22 mouse cellular contexts compared by ENCODE assay signal in the genomic region with DNA sequence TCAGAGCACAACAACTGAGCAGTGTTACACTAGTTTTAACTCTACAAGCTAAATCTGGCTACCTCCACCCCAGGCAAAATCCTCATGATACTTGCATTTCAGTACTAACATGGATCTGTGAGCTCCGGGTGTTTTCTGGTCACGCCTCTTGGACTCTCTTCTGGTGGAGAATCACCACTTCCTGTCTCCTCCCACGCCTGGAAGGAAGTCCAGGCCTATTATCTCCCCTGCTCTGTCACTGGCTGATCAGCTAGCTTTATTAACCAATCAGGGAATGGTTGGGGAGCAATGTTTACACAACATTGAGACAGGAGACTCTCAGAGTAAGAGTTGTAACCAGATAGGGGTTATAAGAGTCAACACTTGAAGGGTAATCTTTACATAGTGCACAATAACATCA. TPM values are rescaled to one million over a fixed set of nuclear protein-coding genes. Genes with fewer than 3 reads are reported as not detected.
A peak's percentile ranks its signal among the peaks of the same experiment; 100 is the strongest.
DNase-seq lines count a peak whose midpoint lies in the region; ATAC-seq lines count a peak whose summit lies in the region.
"Had no signal": no experiment of that assay in that cellular context is flagged by ENCODE, and none has a peak within 500 bp of the region (broad histone marks: within the 10 kb centered on the region; RNA-seq: fewer than 3 reads in every experiment).

No protein-coding gene starts in this region.

- DNase-seq in 416B (ENCODE audit: low read depth) (peak; percentile 4), ES-CJ7 (ENCODE audit: low read depth, low spot score) (peak; percentile 6)
- DNase-seq in left cerebral cortex, postnatal 14 days (ENCODE audit: low spot score in 2 of 2), result no peak
- DNase-seq in urinary bladder, adult 18-20 months (ENCODE audit: low spot score in 2 of 2), result no peak
- DNase-seq in thymus, postnatal 10 days (ENCODE audit: low spot score in 2 of 2), result no peak
- no peak for DNase-seq in c-Kit-positive CD71-positive TER-119-positive erythroid progenitor cells, embryonic 14.5 days (ENCODE audit: low spot score)
- DNase-seq: adrenal gland, adult 8-10 months; adrenal gland, postnatal 14 days; adrenal gland, postnatal 36 days; cerebellum, adult 11 months; cerebellum, adult 18-20 months; cerebellum, adult 8-10 months; cerebellum, adult 9-11 months; cerebellum, postnatal 14 days; cerebellum, postnatal 36 days; embryo, embryonic 11 days had no signal

- intact Hi-C loops in left cerebral cortex, postnatal 14 days (cut with DNase I), result no loop called here

- ATAC-seq in granulocyte monocyte progenitor cell, adult 5-6 weeks (replicated peaks; ENCODE audit: poor library complexity, severe bottlenecking), result peak; percentile 37; the same call in 1 of the 2 replicates
- ATAC-seq in monocyte, adult 5-6 weeks (replicated peaks; ENCODE audit: insufficient number of reproducible peaks, low FRiP score, low TSS enrichment, poor library complexity, severe bottlenecking), result peak; percentile 84
- ATAC-seq: activated CD4-positive, CD25-positive, alpha-beta regulatory T cell, adult 4 months; forebrain, embryonic 14.5 days; forebrain, embryonic 16.5 days had no signal

RNA-seq across cellular contexts. Expression of a gene that starts 9.1 kb away (rescaled TPM):
- total RNA-seq in granulocyte monocyte progenitor cell, adult 5-6 weeks (2014; fragmentation: Nextera tagmentation), result 1.6 and 2.9 TPM in 2 replicates
- total RNA-seq in granulocyte monocyte progenitor cell, adult 5-6 weeks (2017), result 1.5 and 2.1 TPM in 2 replicates
- 22.0 to 24.9 TPM (median 24.6 TPM) in 3 replicates for total RNA-seq in monocyte, adult 5-6 weeks (2017)
- total RNA-seq in left cerebral cortex, postnatal 14 days (2021), result under 1 TPM; 0.23 to 0.31 TPM
- total RNA-seq: MEL had no signal

Comparison
In these comparisons a context has a peak if more than half of its experiments do, and no peak if none do; other contexts are left out.
1. DNase-seq: peak in 416B (single experiment) and ES-CJ7 (single experiment); none in left cerebral cortex, postnatal 14 days (0 of 2), urinary bladder, adult 18-20 months (0 of 2), thymus, postnatal 10 days (0 of 2) and c-Kit-positive CD71-positive TER-119-positive erythroid progenitor cells, embryonic 14.5 days (single experiment).